Mouse (Mus musculus) thymus, adult 2 months (tissue): ENCODE data around the gene Shank2. TPM values are rescaled to one million over a fixed set of nuclear protein-coding genes. Genes with fewer than 3 reads are reported as not detected.

Source experiments
- DNase-seq: peaks from one replicate; pipeline ENCODE4 v3.0.0; 2021
- H3K27ac ChIP-seq: fragments of 200-500 bp; 2 replicates; pipeline ENCODE4 v1.5.1; 2012; ENCODE audit warnings: low read length, control low read depth; ENCODE audit not compliant: control insufficient read depth, insufficient read depth
- H3K27me3 ChIP-seq: fragments of 200-500 bp; 2 replicates; pipeline ENCODE4 v1.6.1; 2012; ENCODE audit warnings: mild to moderate bottlenecking, low read length, moderate library complexity, mixed read lengths; ENCODE audit not compliant: control insufficient read depth, insufficient read depth
- H3K36me3 ChIP-seq: fragments of 200-500 bp; 2 replicates; pipeline ENCODE4 v1.6.1; 2012; ENCODE audit warnings: mild to moderate bottlenecking, low read length, moderate library complexity; ENCODE audit not compliant: control insufficient read depth, insufficient read depth
- H3K4me1 ChIP-seq: fragments of 200-500 bp; replicated peaks from 2 replicates; pipeline ENCODE4 v1.6.1; 2012; ENCODE audit warnings: low read length; ENCODE audit not compliant: control insufficient read depth, insufficient read depth
- H3K4me3 ChIP-seq: fragments of 200-500 bp; 2 replicates; pipeline ENCODE4 v1.5.1; 2012; ENCODE audit warnings: mild to moderate bottlenecking, low read length, control low read depth, moderate library complexity; ENCODE audit not compliant: control insufficient read depth, insufficient read depth
- CTCF ChIP-seq: fragments of 200-500 bp; IDR thresholded peaks from 2 replicates; pipeline ENCODE4 v1.5.1; 2012; ENCODE audit warnings: mild to moderate bottlenecking, control low read depth, low read length, moderate library complexity, borderline replicate concordance; ENCODE audit not compliant: control insufficient read depth, poor library complexity, insufficient read depth; ENCODE audit errors: extremely low read depth
- POLR2A ChIP-seq: fragments of 200-500 bp; IDR thresholded peaks from 2 replicates; pipeline ENCODE4 v1.6.1; 2012; ENCODE audit warnings: mild to moderate bottlenecking, low read length, control low read depth, moderate library complexity; ENCODE audit not compliant: control insufficient read depth, poor library complexity, insufficient read depth; ENCODE audit errors: extremely low read depth
- WGBS: fragments of 180-500 bp; shearing (Covaris S2); methylation state at CpG from one replicate; pipeline ENCODE4 v1.1.7; 2018; 5-methylcytosine and 5-hydroxymethylcytosine counted together
- polyA plus RNA-seq: library from polyadenylated mRNA; depleted of rRNA; stranded (reverse); fragments of >200 nt; gene quantifications from 2 replicates; pipeline ENCODE4 v1.2.3, GENCODE M21; 2012

Shank2 gene
- polyA plus RNA-seq, 1 experiment: 2.8 TPM

DNA sequence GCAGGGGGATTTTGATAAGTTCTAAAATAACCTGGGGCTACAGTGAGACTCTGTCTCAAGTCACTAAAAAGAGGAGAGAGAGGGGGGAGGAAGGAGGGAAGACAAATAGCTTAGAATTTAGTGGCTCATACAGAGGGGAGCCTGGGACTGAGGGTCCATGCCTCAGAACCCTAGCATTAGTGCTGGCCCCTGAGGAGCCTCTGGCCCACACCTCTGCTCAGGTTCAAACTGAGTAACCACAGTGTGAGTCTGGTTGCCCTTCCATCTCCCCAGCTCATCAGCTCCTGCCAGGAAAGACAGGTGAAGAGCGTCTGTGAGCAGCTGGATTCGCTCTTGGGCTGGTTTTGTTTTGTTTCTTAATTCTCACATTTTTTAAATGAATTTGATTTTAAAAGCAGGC, 415.5 kb downstream of the Shank2 start:
- Histone ChIP-seq H3K36me3 (no peaks in the 10 kb centered on the region), H3K27me3 (no peaks in the 10 kb centered on the region), H3K4me3 (no peak overlapping the region), H3K27ac (no peak overlapping the region), H3K4me1 (no peaks in the 10 kb centered on the region)
- TF ChIP-seq POLR2A (no peak), CTCF (no peak)
- no peak for DNase-seq
- WGBS: 77% methylated on average over 2 of the region's 2 CpGs

DNA sequence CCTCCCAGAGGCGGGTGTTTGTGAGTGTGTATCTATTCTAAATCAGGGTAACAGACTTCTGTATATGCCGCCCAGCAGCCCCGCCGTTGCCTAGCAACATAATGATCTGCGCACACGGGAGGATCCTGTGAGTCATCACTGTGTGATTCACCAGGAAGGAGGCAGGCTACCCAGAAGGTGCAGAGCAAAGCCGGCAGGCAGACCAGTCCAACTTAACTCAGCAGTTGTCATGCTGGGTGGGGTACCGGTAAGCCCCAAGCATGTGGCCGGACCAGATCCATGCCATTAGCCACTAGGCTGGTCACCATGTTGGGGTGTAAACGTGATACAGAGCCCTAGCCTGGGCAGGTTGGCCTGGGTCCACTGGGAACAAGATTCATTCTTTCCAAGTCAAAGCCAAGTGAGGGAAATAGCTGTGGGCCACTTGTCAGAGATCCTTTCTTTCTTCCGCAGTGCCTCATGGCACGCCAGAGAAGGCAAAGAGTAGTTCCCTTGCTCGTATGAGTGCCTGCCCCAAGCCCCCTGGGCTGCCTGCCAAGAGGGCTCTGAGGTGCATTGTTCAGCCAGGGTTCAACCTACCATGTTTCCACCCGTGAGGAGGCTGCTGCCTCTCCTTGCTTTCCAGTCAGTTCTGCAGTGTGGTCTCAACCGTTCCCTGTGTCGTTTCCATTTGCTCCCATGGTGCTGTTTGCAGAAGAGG, 416.1 kb downstream of the Shank2 start:
- no peaks in the 10 kb centered on the region for H3K4me1 ChIP-seq
- no peaks in the 10 kb centered on the region for H3K36me3 ChIP-seq
- no peak overlapping the region for H3K27ac ChIP-seq
- WGBS: 45% methylated on average over 16 of the region's 16 CpGs
- no peak for TF ChIP-seq CTCF
- no peak for TF ChIP-seq POLR2A
- H3K4me3 ChIP-seq: no peak overlapping the region
- H3K27me3 ChIP-seq: no peaks in the 10 kb centered on the region
- no peak for DNase-seq

DNA sequence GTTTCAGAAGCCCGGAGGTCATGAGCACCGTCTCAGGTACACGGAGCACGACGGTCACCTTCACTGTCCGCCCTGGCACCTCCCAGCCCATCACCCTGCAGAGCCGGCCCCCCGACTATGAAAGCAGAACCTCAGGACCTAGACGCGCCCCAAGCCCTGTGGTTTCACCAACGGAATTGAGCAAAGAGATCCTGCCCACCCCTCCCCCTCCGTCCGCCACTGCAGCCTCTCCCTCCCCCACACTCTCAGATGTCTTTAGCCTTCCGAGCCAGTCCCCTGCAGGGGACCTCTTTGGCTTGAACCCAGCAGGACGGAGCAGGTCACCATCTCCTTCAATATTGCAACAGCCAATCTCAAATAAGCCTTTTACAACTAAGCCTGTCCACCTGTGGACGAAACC, 418.8 kb downstream of the Shank2 start:
- Histone ChIP-seq H3K36me3 (no peaks in the 10 kb centered on the region), H3K4me3 (no peak overlapping the region), H3K27me3 (no peaks in the 10 kb centered on the region), H3K27ac (no peak overlapping the region), H3K4me1 (no peaks in the 10 kb centered on the region)
- WGBS: 21% methylated on average over 16 of the region's 16 CpGs
- TF ChIP-seq CTCF (no peak), POLR2A (no peak)
- DNase-seq: no peak

DNA sequence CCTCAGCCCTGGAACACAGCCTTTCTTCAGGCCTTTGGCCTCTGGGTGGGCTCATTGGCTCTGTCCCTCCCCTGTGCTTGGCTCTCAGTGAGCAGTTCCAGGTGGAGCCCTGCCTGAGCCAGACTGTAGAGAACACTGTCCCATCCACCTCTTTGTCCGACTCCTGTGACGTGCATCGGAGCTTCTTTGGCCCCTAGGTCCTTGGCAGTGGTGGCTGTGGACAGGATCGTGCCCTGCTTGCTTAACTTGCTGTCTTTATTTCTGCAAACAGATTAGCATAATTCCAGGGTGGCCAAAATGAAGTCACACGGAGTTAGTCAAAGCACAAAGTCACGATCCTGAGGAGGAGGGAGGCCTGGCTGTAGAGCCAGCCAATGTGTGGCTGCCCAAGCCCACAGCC, 419.8 kb downstream of the Shank2 start:
- no peaks in the 10 kb centered on the region for H3K27me3 ChIP-seq
- WGBS: 88% methylated on average over 6 of the region's 6 CpGs
- H3K4me3 ChIP-seq: no peak overlapping the region

DNA sequence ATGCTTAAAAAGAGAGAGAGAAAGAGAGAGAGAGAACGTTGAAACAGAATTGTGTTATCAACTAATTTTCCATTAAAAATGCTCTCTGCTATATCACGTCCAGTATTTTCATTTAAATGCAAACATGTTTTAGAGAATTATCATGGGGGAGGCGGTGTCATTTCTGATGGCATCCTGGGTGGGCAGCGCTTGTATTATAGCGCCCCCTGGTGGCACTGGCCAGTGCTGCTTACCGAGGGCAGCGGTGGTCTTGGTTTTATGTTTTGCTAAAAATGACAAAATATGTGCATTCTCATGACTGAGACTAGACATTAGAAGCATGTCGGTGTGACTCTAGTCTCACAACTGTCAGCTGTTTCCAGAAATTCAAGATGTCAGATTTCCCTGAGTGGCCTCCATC, 424.2 kb downstream of the Shank2 start:
- Histone ChIP-seq H3K27me3 (no peaks in the 10 kb centered on the region), H3K27ac (no peak overlapping the region), H3K36me3 (no peaks in the 10 kb centered on the region), H3K4me1 (no peaks in the 10 kb centered on the region), H3K4me3 (no peak overlapping the region)
- TF ChIP-seq POLR2A (no peak), CTCF (peak; percentile 91)
- 19% methylated on average over 8 of the region's 8 CpGs for WGBS
- DNase-seq: peak; percentile 48

More for the DNA sequence above, 419.8 kb downstream of the Shank2 start:
- H3K27ac ChIP-seq: no peak overlapping the region
- H3K4me1 ChIP-seq: no peaks in the 10 kb centered on the region
- H3K36me3 ChIP-seq: no peaks in the 10 kb centered on the region
- no peak for DNase-seq
- TF ChIP-seq CTCF: no peak
- TF ChIP-seq POLR2A: no peak

DNA sequence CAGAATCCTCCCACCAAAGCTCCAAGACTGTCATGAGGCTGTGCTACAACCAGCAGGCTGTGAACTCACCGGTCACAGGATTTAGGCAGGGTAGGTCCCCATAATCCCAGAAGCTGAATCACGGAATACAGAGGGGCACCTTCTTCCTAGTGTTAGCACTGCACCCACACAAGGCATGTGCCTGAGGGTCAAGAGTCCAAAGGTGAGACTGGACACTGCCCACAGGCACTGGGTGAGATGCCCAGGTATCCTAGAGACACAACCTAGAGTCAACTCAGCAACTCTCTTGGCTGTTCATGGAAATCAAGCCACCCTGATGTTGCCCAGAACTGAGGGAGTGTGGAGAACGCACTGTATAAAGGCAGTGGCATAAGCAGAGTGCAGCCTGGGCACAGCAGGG, 424.9 kb downstream of the Shank2 start:
- Histone ChIP-seq H3K27me3 (no peaks in the 10 kb centered on the region), H3K4me3 (no peak overlapping the region), H3K27ac (no peak overlapping the region), H3K36me3 (no peaks in the 10 kb centered on the region), H3K4me1 (no peaks in the 10 kb centered on the region)
- 93% methylated on average over 3 of the region's 3 CpGs for WGBS
- no peak for TF ChIP-seq POLR2A
- no peak for TF ChIP-seq CTCF
- DNase-seq: no peak

DNA sequence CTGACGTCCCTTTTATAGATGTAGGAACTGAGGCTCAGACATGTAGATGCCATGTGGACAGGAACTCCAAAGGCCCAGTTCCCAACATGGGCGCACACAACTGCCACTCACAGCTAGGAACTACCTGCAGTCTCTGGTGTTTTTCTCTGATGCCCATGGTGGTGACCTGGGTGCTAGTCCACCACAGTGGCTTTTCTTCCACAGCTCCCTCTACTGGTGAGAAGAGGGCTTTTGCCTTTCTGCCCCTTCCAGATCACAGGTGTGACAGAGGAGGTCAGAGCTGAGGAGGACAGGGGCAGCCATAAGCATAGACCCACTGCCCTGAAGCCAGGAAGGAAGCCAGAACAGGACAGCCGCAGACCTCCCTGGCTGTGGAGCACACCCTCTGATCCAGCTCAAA, 425.7 kb downstream of the Shank2 start:
- no peak overlapping the region for H3K4me3 ChIP-seq
- H3K27ac ChIP-seq: no peak overlapping the region
- WGBS: 87% methylated on average over 3 of the region's 3 CpGs
- H3K36me3 ChIP-seq: no peaks in the 10 kb centered on the region
- no peaks in the 10 kb centered on the region for H3K4me1 ChIP-seq
- H3K27me3 ChIP-seq: no peaks in the 10 kb centered on the region
- DNase-seq: no peak
- TF ChIP-seq CTCF (no peak), POLR2A (no peak)
